Mouse (Mus musculus): ENCODE measurements around the gene Atox1. TPM values are rescaled to one million over a fixed set of nuclear protein-coding genes. Genes with fewer than 3 reads are reported as not detected.

Gene Atox1
- polyA plus RNA-seq, 1 experiment from 2014 or later = 413 TPM

GRCm38 (mm10) chr11:55412034-55412433 lies 49.0 kb downstream of the Atox1 start:
- Histone ChIP-seq H3K27ac (ENCODE audit: low read length) (no peak overlapping the region), H3K4me2 (ENCODE audit: low read depth, low read length) (no peak overlapping the region), H3K4me3 (ENCODE audit: low read length) (no peak overlapping the region), H3K36me3 (ENCODE audit: control insufficient read depth, insufficient read depth, low read length) (peaks cover 9% of the 10 kb centered on the region), H3K4me1 (ENCODE audit: control insufficient read depth, insufficient read depth, low read length) (peaks cover 24% of the 10 kb centered on the region), H3K27me3 (replicated peaks; ENCODE audit: control insufficient read depth, insufficient read depth, low read length) (no peaks in the 10 kb centered on the region), H3K9ac (ENCODE audit: low read depth, low read length) (no peak overlapping the region), H3K9me3 (ENCODE audit: control insufficient read depth, low read length) (no peaks in the 10 kb centered on the region)
- WGBS = 81% methylated on average over 7 of the region's 7 CpGs
- no peak for ATAC-seq

DNA sequence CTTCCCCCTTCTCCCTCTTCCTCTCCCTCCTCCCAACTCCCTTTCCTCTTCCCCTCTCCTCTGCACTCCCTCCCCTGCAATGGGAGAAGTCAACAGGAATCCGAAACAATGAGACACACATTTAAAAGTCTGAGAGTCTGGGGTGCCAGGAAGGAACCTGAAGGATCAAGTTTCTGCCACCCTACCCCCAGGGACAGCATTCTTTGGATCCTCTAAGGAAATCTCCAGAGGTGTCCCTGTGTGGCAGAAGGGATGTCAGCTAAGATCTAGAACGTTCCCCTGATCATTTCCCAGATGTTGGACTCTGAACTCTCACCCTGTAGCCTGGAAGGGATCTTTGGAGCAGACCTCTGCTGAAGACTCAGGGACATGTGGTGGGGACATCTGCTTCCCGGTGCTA lies 50.5 kb downstream of the Atox1 start:
- Histone ChIP-seq H3K4me3 (ENCODE audit: low read length) (no peak overlapping the region), H3K4me2 (ENCODE audit: low read depth, low read length) (no peak overlapping the region), H3K36me3 (ENCODE audit: control insufficient read depth, insufficient read depth, low read length) (peaks cover 9% of the 10 kb centered on the region), H3K9ac (ENCODE audit: low read depth, low read length) (no peak overlapping the region), H3K9me3 (ENCODE audit: control insufficient read depth, low read length) (no peaks in the 10 kb centered on the region), H3K27me3 (replicated peaks; ENCODE audit: control insufficient read depth, insufficient read depth, low read length) (no peaks in the 10 kb centered on the region), H3K4me1 (ENCODE audit: control insufficient read depth, insufficient read depth, low read length) (peaks cover 19% of the 10 kb centered on the region), H3K27ac (ENCODE audit: low read length) (peak overlapping the region; percentile 14)
- no peak for ATAC-seq
- 60% methylated on average over 3 of the region's 3 CpGs for WGBS

- WGBS = 67% methylated on average over 3 of the region's 3 CpGs
- Histone ChIP-seq H3K27me3 (replicated peaks; ENCODE audit: control insufficient read depth, insufficient read depth, low read length) (no peaks in the 10 kb centered on the region), H3K4me3 (ENCODE audit: low read length) (no peak overlapping the region), H3K4me1 (ENCODE audit: control insufficient read depth, insufficient read depth, low read length) (peaks cover 14% of the 10 kb centered on the region), H3K36me3 (ENCODE audit: control insufficient read depth, insufficient read depth, low read length) (peaks cover 10% of the 10 kb centered on the region), H3K27ac (ENCODE audit: low read length) (0 out of 2 replicates have a peak overlapping the region, but pooled peaks have one; percentile 18), H3K9ac (ENCODE audit: low read depth, low read length) (no peak overlapping the region), H3K9me3 (ENCODE audit: control insufficient read depth, low read length) (no peaks in the 10 kb centered on the region), H3K4me2 (ENCODE audit: low read depth, low read length) (no peak overlapping the region)
- ATAC-seq = no peak
These were observed 51.0 kb downstream of the Atox1 start for GRCm38 (mm10) chr11:55410005-55410404.

- H3K27ac ChIP-seq (ENCODE audit: low read length) = no peak overlapping the region; the same call in 1 of the 2 replicates
- H3K4me3 ChIP-seq (ENCODE audit: low read length) = no peak overlapping the region
- no peak overlapping the region for H3K4me2 ChIP-seq (ENCODE audit: low read depth, low read length)
- peaks cover 14% of the 10 kb centered on the region for H3K36me3 ChIP-seq (ENCODE audit: control insufficient read depth, insufficient read depth, low read length)
- WGBS = 92% methylated on average over 4 of the region's 4 CpGs
- no peak for ATAC-seq
- H3K9ac ChIP-seq (ENCODE audit: low read depth, low read length) = no peak overlapping the region
- H3K9me3 ChIP-seq (ENCODE audit: control insufficient read depth, low read length) = no peaks in the 10 kb centered on the region
- peaks cover 6% of the 10 kb centered on the region for H3K4me1 ChIP-seq (ENCODE audit: control insufficient read depth, insufficient read depth, low read length)
- H3K27me3 ChIP-seq (replicated peaks; ENCODE audit: control insufficient read depth, insufficient read depth, low read length) = no peaks in the 10 kb centered on the region
These were observed 53.9 kb downstream of the Atox1 start for GRCm38 (mm10) chr11:55407133-55407532.

DNA sequence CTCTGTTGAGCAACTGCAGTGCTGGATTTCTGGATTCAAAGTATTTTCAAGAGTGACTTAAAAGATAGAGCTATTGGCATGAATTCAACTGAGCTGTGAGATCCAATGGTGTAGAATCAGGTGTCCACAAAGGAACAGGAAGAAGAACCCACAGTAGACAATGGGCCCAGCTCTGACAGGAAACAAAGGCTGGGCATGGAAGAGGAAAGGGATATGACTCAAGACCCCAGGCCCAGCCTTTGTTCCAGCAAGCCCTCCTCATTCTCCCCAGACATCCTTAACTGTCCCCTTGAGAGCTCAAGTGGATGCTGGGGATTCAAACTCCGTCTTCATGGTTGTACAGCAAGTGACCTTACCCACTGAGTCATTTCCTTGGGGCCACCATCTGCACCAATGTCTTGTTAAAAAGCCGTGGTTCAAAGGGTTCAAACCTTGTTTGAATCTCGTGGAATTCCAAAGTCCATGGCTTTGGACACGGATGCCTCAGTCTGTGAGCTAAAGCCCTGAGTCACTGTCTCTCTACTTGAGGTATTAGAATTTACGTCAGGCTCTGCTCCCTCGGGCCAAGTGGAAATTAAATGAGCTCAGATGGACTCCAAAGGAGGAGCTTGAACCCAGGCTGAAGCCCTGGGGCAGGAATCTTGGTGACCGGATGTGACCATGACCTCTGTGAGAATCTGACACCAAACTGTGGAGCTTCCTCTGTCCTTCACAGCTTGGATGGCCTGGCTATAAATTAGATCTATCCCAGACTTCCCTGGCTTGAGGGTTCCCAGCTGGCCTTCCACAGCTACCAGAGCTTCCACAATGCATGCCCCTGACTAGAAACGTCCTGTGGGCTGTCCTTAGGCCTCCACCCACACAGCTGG lies 55.2 kb downstream of the Atox1 start:
- WGBS = 54% methylated on average over 8 of the region's 8 CpGs
- peaks cover 14% of the 10 kb centered on the region for H3K36me3 ChIP-seq (ENCODE audit: control insufficient read depth, insufficient read depth, low read length)
- H3K4me2 ChIP-seq (ENCODE audit: low read depth, low read length) = no peak overlapping the region
- H3K4me3 ChIP-seq (ENCODE audit: low read length) = no peak overlapping the region
- H3K4me1 ChIP-seq (ENCODE audit: control insufficient read depth, insufficient read depth, low read length) = peaks cover 4% of the 10 kb centered on the region
- H3K27me3 ChIP-seq (replicated peaks; ENCODE audit: control insufficient read depth, insufficient read depth, low read length) = no peaks in the 10 kb centered on the region
- no peaks in the 10 kb centered on the region for H3K9me3 ChIP-seq (ENCODE audit: control insufficient read depth, low read length)
- ATAC-seq = peak; percentile 47
- peak overlapping the region; percentile 61 for H3K27ac ChIP-seq (ENCODE audit: low read length)
- no peak overlapping the region for H3K9ac ChIP-seq (ENCODE audit: low read depth, low read length)

DNA sequence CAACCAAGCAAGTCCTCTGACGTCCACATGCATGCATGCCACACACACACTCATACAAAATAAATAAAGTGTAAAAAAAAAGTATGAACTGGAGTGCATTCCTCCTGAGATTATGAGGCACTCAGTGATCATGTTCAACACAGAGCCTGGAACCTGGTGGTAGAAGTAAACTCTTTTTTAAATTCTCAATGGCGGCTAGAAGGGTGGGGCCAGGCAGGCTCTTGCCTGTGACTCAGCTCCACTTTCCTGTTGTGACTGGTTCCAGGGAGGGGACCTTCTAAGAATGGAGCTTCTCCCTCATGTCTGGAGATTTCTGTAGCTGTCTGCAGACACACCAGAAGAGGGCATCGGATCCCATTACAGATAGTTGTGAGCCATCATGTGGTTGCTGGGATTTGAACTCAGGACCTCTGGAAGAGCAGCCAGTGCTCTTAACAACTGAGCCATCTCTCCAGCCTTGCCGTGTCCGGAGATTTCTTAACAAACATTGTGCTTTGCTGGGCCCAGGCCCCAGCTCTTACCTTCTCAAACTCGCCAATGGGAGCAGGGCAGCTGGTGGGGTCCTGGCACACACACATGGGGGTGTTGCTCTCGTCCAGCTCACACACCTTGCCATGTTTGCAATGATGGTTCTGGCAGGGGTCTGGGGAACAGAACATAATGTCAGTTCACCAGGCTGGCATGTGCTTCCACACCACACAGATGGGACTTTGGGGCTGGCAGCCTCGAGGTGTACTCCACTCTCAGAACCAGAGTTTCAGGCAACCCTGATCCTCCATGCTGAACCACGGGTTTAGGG lies 56.2 kb downstream of the Atox1 start:
- Histone ChIP-seq H3K27ac (ENCODE audit: low read length) (peak overlapping the region; percentile 43), H3K9ac (ENCODE audit: low read depth, low read length) (no peak overlapping the region), H3K4me1 (ENCODE audit: control insufficient read depth, insufficient read depth, low read length) (peaks cover 3% of the 10 kb centered on the region), H3K27me3 (replicated peaks; ENCODE audit: control insufficient read depth, insufficient read depth, low read length) (no peaks in the 10 kb centered on the region), H3K36me3 (ENCODE audit: control insufficient read depth, insufficient read depth, low read length) (peaks cover 16% of the 10 kb centered on the region), H3K4me3 (ENCODE audit: low read length) (no peak overlapping the region), H3K4me2 (ENCODE audit: low read depth, low read length) (no peak overlapping the region), H3K9me3 (ENCODE audit: control insufficient read depth, low read length) (no peaks in the 10 kb centered on the region)
- WGBS = 87% methylated on average over 9 of the region's 9 CpGs
- no peak for ATAC-seq

DNA sequence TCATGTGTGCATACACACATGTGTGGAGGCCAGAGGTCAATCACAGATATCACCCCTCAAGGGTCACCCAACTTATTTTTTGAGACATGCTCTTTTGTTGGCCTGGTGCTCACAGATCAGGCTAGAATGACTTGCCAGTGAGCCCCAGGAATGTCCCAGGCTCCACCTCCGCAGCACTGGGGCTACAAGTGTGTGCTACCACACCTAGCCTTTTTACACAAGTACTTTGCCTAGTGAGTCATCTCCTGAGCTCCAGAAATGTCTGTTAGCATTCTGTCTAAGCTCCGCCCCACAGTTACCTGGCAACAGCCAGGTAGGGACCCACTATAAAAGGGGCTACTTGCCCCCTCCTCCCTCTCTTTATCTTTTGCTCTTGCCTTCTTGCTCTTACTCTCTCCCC lies 60.2 kb downstream of the Atox1 start:
- 64% methylated on average over 2 of the region's 2 CpGs for WGBS
- ATAC-seq = peak; percentile 59; the same call in 1 of the 2 replicates
- peaks cover 2% of the 10 kb centered on the region; the same call in 1 of the 2 replicates for H3K4me1 ChIP-seq (ENCODE audit: control insufficient read depth, insufficient read depth, low read length)
- H3K4me3 ChIP-seq (ENCODE audit: low read length) = no peak overlapping the region
- H3K9ac ChIP-seq (ENCODE audit: low read depth, low read length) = no peak overlapping the region
- H3K36me3 ChIP-seq (ENCODE audit: control insufficient read depth, insufficient read depth, low read length) = peaks cover 22% of the 10 kb centered on the region; the same call in 1 of the 2 replicates
- H3K4me2 ChIP-seq (ENCODE audit: low read depth, low read length) = no peak overlapping the region
- no peak overlapping the region for H3K27ac ChIP-seq (ENCODE audit: low read length)
- H3K9me3 ChIP-seq (ENCODE audit: control insufficient read depth, low read length) = no peaks in the 10 kb centered on the region
- H3K27me3 ChIP-seq (replicated peaks; ENCODE audit: control insufficient read depth, insufficient read depth, low read length) = no peaks in the 10 kb centered on the region

DNA sequence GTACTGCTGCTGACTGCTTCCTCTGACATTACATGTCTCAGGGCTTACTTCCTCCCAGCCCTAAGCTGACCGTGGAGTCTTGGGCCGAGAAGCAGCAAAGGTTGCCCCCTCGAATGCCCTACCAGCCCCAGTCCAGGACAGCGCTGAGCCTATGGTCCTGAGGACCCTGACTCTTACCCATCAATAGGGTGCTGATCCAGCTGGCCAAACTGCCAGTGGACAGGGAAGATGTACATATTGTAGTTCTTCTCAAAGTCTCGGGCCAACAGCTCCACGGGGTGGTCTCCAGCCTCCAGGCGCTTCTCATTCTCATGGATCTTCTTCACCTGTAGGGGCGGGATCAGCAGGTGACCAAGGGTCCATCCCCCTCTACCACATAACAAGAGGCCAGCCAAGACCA lies 62.7 kb downstream of the Atox1 start:
- no peak for ATAC-seq
- H3K9me3 ChIP-seq (ENCODE audit: control insufficient read depth, low read length) = no peaks in the 10 kb centered on the region
- no peak overlapping the region for H3K9ac ChIP-seq (ENCODE audit: low read depth, low read length)
- no peak overlapping the region for H3K4me2 ChIP-seq (ENCODE audit: low read depth, low read length)
- peaks cover 20% of the 10 kb centered on the region; the same call in 1 of the 2 replicates for H3K36me3 ChIP-seq (ENCODE audit: control insufficient read depth, insufficient read depth, low read length)
- no peak overlapping the region for H3K27ac ChIP-seq (ENCODE audit: low read length)
- WGBS = 93% methylated on average over 8 of the region's 8 CpGs
- H3K4me3 ChIP-seq (ENCODE audit: low read length) = no peak overlapping the region
- H3K27me3 ChIP-seq (replicated peaks; ENCODE audit: control insufficient read depth, insufficient read depth, low read length) = no peaks in the 10 kb centered on the region
- H3K4me1 ChIP-seq (ENCODE audit: control insufficient read depth, insufficient read depth, low read length) = peaks cover 2% of the 10 kb centered on the region; the same call in 1 of the 2 replicates

GRCm38 (mm10) chr11:55397441-55397840 lies 63.6 kb downstream of the Atox1 start:
- WGBS = 86% methylated on average over 9 of the region's 9 CpGs
- Histone ChIP-seq H3K9ac (ENCODE audit: low read depth, low read length) (no peak overlapping the region), H3K27ac (ENCODE audit: low read length) (peak overlapping the region; percentile 33), H3K9me3 (ENCODE audit: control insufficient read depth, low read length) (no peaks in the 10 kb centered on the region), H3K36me3 (ENCODE audit: control insufficient read depth, insufficient read depth, low read length) (peaks cover 17% of the 10 kb centered on the region; the same call in 1 of the 2 replicates), H3K4me2 (ENCODE audit: low read depth, low read length) (no peak overlapping the region), H3K27me3 (replicated peaks; ENCODE audit: control insufficient read depth, insufficient read depth, low read length) (no peaks in the 10 kb centered on the region), H3K4me3 (ENCODE audit: low read length) (no peak overlapping the region), H3K4me1 (ENCODE audit: control insufficient read depth, insufficient read depth, low read length) (peaks cover 2% of the 10 kb centered on the region; the same call in 1 of the 2 replicates)
- ATAC-seq = no peak

Measured in intestine, embryonic 16.5 days (tissue).